ENCODE assay signal across 24 mouse cellular contexts in genomic region chr17:25964271-25964670, GRCm38 (mm10). TPM values are rescaled to one million over a fixed set of nuclear protein-coding genes. Genes with fewer than 3 reads are reported as not detected.
DNase-seq lines count a peak whose midpoint lies in the region; ATAC-seq and TF ChIP-seq lines count a peak whose summit lies in the region.
"Had no signal": no experiment of that assay in that cellular context is flagged by ENCODE, and none has a peak within 500 bp of the region (broad histone marks: within the 10 kb centered on the region; RNA-seq: fewer than 3 reads in every experiment).

No protein-coding gene starts in this region.

- H3K4me2 ChIP-seq in hindbrain, postnatal 0 days (ENCODE audit: low read depth, low read length) = no peak overlapping the region
- H3K4me2 ChIP-seq in hindbrain, embryonic 12.5 days (replicated peaks) = no peak overlapping the region
- no peak overlapping the region for H3K4me2 ChIP-seq in midbrain, embryonic 13.5 days (replicated peaks)
- H3K4me2 ChIP-seq in stomach, postnatal 0 days (replicated peaks; ENCODE audit: low read depth) = no peak overlapping the region
- H3K4me2 ChIP-seq: embryonic facial prominence, embryonic 15.5 days had no signal

- no peak overlapping the region for H3K4me3 ChIP-seq in hindbrain, postnatal 0 days (ENCODE audit: low read length)
- H3K4me3 ChIP-seq in hindbrain, embryonic 12.5 days = no peak overlapping the region
- no peak overlapping the region for H3K4me3 ChIP-seq in midbrain, embryonic 10.5 days
- no peak overlapping the region for H3K4me3 ChIP-seq in midbrain, embryonic 13.5 days (replicated peaks)
- H3K4me3 ChIP-seq in stomach, postnatal 0 days (ENCODE audit: low read depth, low read length) = no peak overlapping the region
- H3K4me3 ChIP-seq: embryonic facial prominence, embryonic 15.5 days; heart, embryonic 10.5 days had no signal

- 0 out of 2 replicates have a peak, but pooled peaks have one; percentile 6 for ATAC-seq in hindbrain, postnatal 0 days
- ATAC-seq in hindbrain, embryonic 12.5 days (ENCODE audit: low FRiP score) = no peak
- no peak for ATAC-seq in midbrain, embryonic 13.5 days
- peak; percentile 73 for ATAC-seq in stomach, postnatal 0 days (ENCODE audit: low FRiP score, low TSS enrichment)
- no peak for ATAC-seq in megakaryocyte progenitor cell, adult 5-6 weeks (replicated peaks; ENCODE audit: poor library complexity)
- ATAC-seq: forebrain, embryonic 16.5 days had no signal

- H3K9me3 ChIP-seq in hindbrain, postnatal 0 days (ENCODE audit: low read length) = no peaks in the 10 kb centered on the region
- H3K9me3 ChIP-seq in hindbrain, embryonic 12.5 days (replicated peaks) = no peaks in the 10 kb centered on the region
- no peaks in the 10 kb centered on the region for H3K9me3 ChIP-seq in midbrain, embryonic 10.5 days (replicated peaks)
- no peaks in the 10 kb centered on the region for H3K9me3 ChIP-seq in midbrain, embryonic 13.5 days
- H3K9me3 ChIP-seq in stomach, postnatal 0 days (ENCODE audit: control insufficient read depth, low read length) = no peaks in the 10 kb centered on the region
- H3K9me3 ChIP-seq: embryonic facial prominence, embryonic 15.5 days; heart, embryonic 10.5 days had no signal

- no peak overlapping the region for H3K27ac ChIP-seq in hindbrain, postnatal 0 days
- H3K27ac ChIP-seq in hindbrain, embryonic 12.5 days = no peak overlapping the region
- H3K27ac ChIP-seq in midbrain, embryonic 10.5 days (replicated peaks) = 0 out of 2 replicates have a peak overlapping the region, but pooled peaks have one; percentile 4
- H3K27ac ChIP-seq in midbrain, embryonic 13.5 days = no peak overlapping the region
- H3K27ac ChIP-seq in stomach, postnatal 0 days (replicated peaks) = no peak overlapping the region
- H3K27ac ChIP-seq: embryonic facial prominence, embryonic 15.5 days had no signal

- H3K4me1 ChIP-seq in hindbrain, postnatal 0 days (ENCODE audit: insufficient read depth, low read length) = no peaks in the 10 kb centered on the region
- H3K4me1 ChIP-seq in hindbrain, embryonic 12.5 days = no peaks in the 10 kb centered on the region
- H3K4me1 ChIP-seq in midbrain, embryonic 10.5 days = no peaks in the 10 kb centered on the region
- H3K4me1 ChIP-seq in midbrain, embryonic 13.5 days (replicated peaks) = no peaks in the 10 kb centered on the region
- no peaks in the 10 kb centered on the region for H3K4me1 ChIP-seq in stomach, postnatal 0 days (replicated peaks; ENCODE audit: control insufficient read depth, insufficient read depth)
- H3K4me1 ChIP-seq: embryonic facial prominence, embryonic 15.5 days; heart, embryonic 10.5 days had no signal

- DNase-seq in cerebellum, adult 11-12 months = peak; percentile 74
- DNase-seq in cerebellum, postnatal 10 days = no peak
- DNase-seq in hindbrain, postnatal 0 days (ENCODE audit: low spot score) = no peak
- DNase-seq in midbrain, embryonic 10.5 days (ENCODE audit: low spot score) = no peak
- peak; percentile 48 for DNase-seq in stomach, postnatal 0 days (ENCODE audit: low spot score)
- DNase-seq: adrenal gland, postnatal 14 days; heart, postnatal 10 days; kidney, adult 18-20 months; kidney, postnatal 10 days; right cerebral cortex, adult 18-20 months; thymus, adult 18-20 months; thymus, postnatal 4 days had no signal

- no peak for TF ChIP-seq EP300 in stomach, postnatal 0 days (optimal IDR thresholded peaks at IDR 0.05)

- TF ChIP-seq CTCF in hindbrain, postnatal 0 days (IDR thresholded peaks at IDR 0.05; ENCODE audit: low read depth) = no peak
- TF ChIP-seq CTCF in stomach, postnatal 0 days (IDR thresholded peaks at IDR 0.05; ENCODE audit: low read depth) = no peak

- WGBS in hindbrain, postnatal 0 days = 68% methylated on average over 7 of the region's 7 CpGs
- 87% methylated on average over 7 of the region's 7 CpGs for WGBS in hindbrain, embryonic 12.5 days
- 90% methylated on average over 7 of the region's 7 CpGs for WGBS in midbrain, embryonic 10.5 days
- 85% methylated on average over 7 of the region's 7 CpGs for WGBS in midbrain, embryonic 13.5 days
- 66% methylated on average over 7 of the region's 7 CpGs for WGBS in stomach, postnatal 0 days

- no peak overlapping the region for H3K9ac ChIP-seq in hindbrain, postnatal 0 days (replicated peaks; ENCODE audit: low read length)
- H3K9ac ChIP-seq in hindbrain, embryonic 12.5 days = no peak overlapping the region
- no peak overlapping the region for H3K9ac ChIP-seq in midbrain, embryonic 13.5 days (replicated peaks)
- H3K9ac ChIP-seq in stomach, postnatal 0 days (ENCODE audit: low read length) = no peak overlapping the region
- H3K9ac ChIP-seq: embryonic facial prominence, embryonic 15.5 days had no signal

- H3K27me3 ChIP-seq in hindbrain, postnatal 0 days (ENCODE audit: insufficient read depth, low read length) = no peaks in the 10 kb centered on the region
- no peaks in the 10 kb centered on the region for H3K27me3 ChIP-seq in hindbrain, embryonic 12.5 days
- no peaks in the 10 kb centered on the region for H3K27me3 ChIP-seq in midbrain, embryonic 10.5 days (ENCODE audit: low read depth, poor library complexity, severe bottlenecking)
- no peaks in the 10 kb centered on the region for H3K27me3 ChIP-seq in midbrain, embryonic 13.5 days
- H3K27me3 ChIP-seq in stomach, postnatal 0 days (ENCODE audit: control insufficient read depth, insufficient read depth, low read length) = no peaks in the 10 kb centered on the region
- H3K27me3 ChIP-seq: embryonic facial prominence, embryonic 15.5 days had no signal

- H3K36me3 ChIP-seq in hindbrain, postnatal 0 days (ENCODE audit: insufficient read depth, low read length) = no peaks in the 10 kb centered on the region
- peaks cover 46% of the 10 kb centered on the region for H3K36me3 ChIP-seq in hindbrain, embryonic 12.5 days
- peaks cover 68% of the 10 kb centered on the region for H3K36me3 ChIP-seq in midbrain, embryonic 10.5 days
- peaks cover 59% of the 10 kb centered on the region for H3K36me3 ChIP-seq in midbrain, embryonic 13.5 days
- peaks cover 8% of the 10 kb centered on the region; the same call in 1 of the 2 replicates for H3K36me3 ChIP-seq in stomach, postnatal 0 days (ENCODE audit: control insufficient read depth, insufficient read depth, low read length)

RNA-seq across cellular contexts. Expression of gene A930017K11Rik, which starts 11.9 kb away (rescaled TPM):
- total RNA-seq in hindbrain, postnatal 0 days (2014; rRNA removed) = 5.6 and 7.2 TPM in 2 replicates
- polyA plus RNA-seq in hindbrain, postnatal 0 days (2015; fragmentation: Nextera tagmentation; extraction: Ambion mirVana) = 4.4 and 5.0 TPM in 2 replicates
- polyA plus RNA-seq in hindbrain, embryonic 12.5 days (2016; fragmentation: Nextera tagmentation; extraction: Ambion mirVana) = 0.17 and 0.18 TPM in 2 replicates
- 0.06 and 0.19 TPM in 2 replicates for polyA plus RNA-seq in midbrain, embryonic 10.5 days (2016; fragmentation: Nextera tagmentation; extraction: Ambion mirVana)
- 0.48 and 0.62 TPM in 2 replicates for polyA plus RNA-seq in midbrain, embryonic 13.5 days (2015; fragmentation: Nextera tagmentation; extraction: Ambion mirVana)
- 0.06 TPM in 1 of 2 replicates, not detected in the other for polyA plus RNA-seq in stomach, postnatal 0 days (2015; fragmentation: Nextera tagmentation; extraction: Ambion mirVana)
- not detected in 2 replicates for total RNA-seq in megakaryocyte progenitor cell, adult 5-6 weeks (2015)
- total RNA-seq in megakaryocyte progenitor cell, adult 5-6 weeks (2017) = not detected in 2 replicates
- total RNA-seq: adrenal gland, postnatal 14 days; ES-E14; gastrocnemius, postnatal 4 days; heart, postnatal 10 days; liver, adult 2 months; monocyte, adult 5-6 weeks had no signal
- polyA plus RNA-seq: forebrain, embryonic 16.5 days; liver, adult 2 months; neural tube, embryonic 11.5 days had no signal

RNA-seq across cellular contexts. Expression of gene Nhlrc4, which starts 19.5 kb away (rescaled TPM):
- total RNA-seq in hindbrain, postnatal 0 days (2014; rRNA removed) = 0.61 and 0.68 TPM in 2 replicates
- 0.30 and 0.72 TPM in 2 replicates for polyA plus RNA-seq in hindbrain, postnatal 0 days (2015; fragmentation: Nextera tagmentation; extraction: Ambion mirVana)
- 0.27 TPM in 1 of 2 replicates, not detected in the other for polyA plus RNA-seq in hindbrain, embryonic 12.5 days (2016; fragmentation: Nextera tagmentation; extraction: Ambion mirVana)
- polyA plus RNA-seq in midbrain, embryonic 10.5 days (2016; fragmentation: Nextera tagmentation; extraction: Ambion mirVana) = 0.34 TPM in 1 of 2 replicates, not detected in the other
- 0.12 TPM in 1 of 2 replicates, not detected in the other for polyA plus RNA-seq in midbrain, embryonic 13.5 days (2015; fragmentation: Nextera tagmentation; extraction: Ambion mirVana)
- not detected in 2 replicates for polyA plus RNA-seq in stomach, postnatal 0 days (2015; fragmentation: Nextera tagmentation; extraction: Ambion mirVana)
- total RNA-seq in megakaryocyte progenitor cell, adult 5-6 weeks (2015) = not detected in 2 replicates
- total RNA-seq in megakaryocyte progenitor cell, adult 5-6 weeks (2017) = not detected in 2 replicates
- total RNA-seq: gastrocnemius, postnatal 4 days; heart, postnatal 10 days; megakaryocyte-erythroid progenitor cell, adult 5-6 weeks; monocyte, adult 5-6 weeks had no signal
- polyA plus RNA-seq: forebrain, embryonic 16.5 days had no signal

RNA-seq across cellular contexts. Expression of gene Pigq, which starts 19.5 kb away (rescaled TPM):
- total RNA-seq in hindbrain, postnatal 0 days (2014; rRNA removed) = 90.6 and 99.7 TPM in 2 replicates
- 69.7 and 76.3 TPM in 2 replicates for polyA plus RNA-seq in hindbrain, postnatal 0 days (2015; fragmentation: Nextera tagmentation; extraction: Ambion mirVana)
- polyA plus RNA-seq in hindbrain, embryonic 12.5 days (2016; fragmentation: Nextera tagmentation; extraction: Ambion mirVana) = 53.6 and 57.5 TPM in 2 replicates
- 64.8 and 67.8 TPM in 2 replicates for polyA plus RNA-seq in midbrain, embryonic 10.5 days (2016; fragmentation: Nextera tagmentation; extraction: Ambion mirVana)
- polyA plus RNA-seq in midbrain, embryonic 13.5 days (2015; fragmentation: Nextera tagmentation; extraction: Ambion mirVana) = 56.9 and 58.0 TPM in 2 replicates
- 25.4 and 29.9 TPM in 2 replicates for polyA plus RNA-seq in stomach, postnatal 0 days (2015; fragmentation: Nextera tagmentation; extraction: Ambion mirVana)
- 53.3 and 56.3 TPM in 2 replicates for total RNA-seq in megakaryocyte progenitor cell, adult 5-6 weeks (2015)
- total RNA-seq in megakaryocyte progenitor cell, adult 5-6 weeks (2017) = 41.6 and 41.8 TPM in 2 replicates

RNA-seq across cellular contexts. Expression of gene Capn15, which starts 21.3 kb away (rescaled TPM):
- 35.1 and 41.4 TPM in 2 replicates for total RNA-seq in hindbrain, postnatal 0 days (2014; rRNA removed)
- polyA plus RNA-seq in hindbrain, postnatal 0 days (2015; fragmentation: Nextera tagmentation; extraction: Ambion mirVana) = 19.0 and 20.1 TPM in 2 replicates
- polyA plus RNA-seq in hindbrain, embryonic 12.5 days (2016; fragmentation: Nextera tagmentation; extraction: Ambion mirVana) = 32.5 and 32.6 TPM in 2 replicates
- 27.6 and 29.5 TPM in 2 replicates for polyA plus RNA-seq in midbrain, embryonic 10.5 days (2016; fragmentation: Nextera tagmentation; extraction: Ambion mirVana)
- 19.1 and 21.1 TPM in 2 replicates for polyA plus RNA-seq in midbrain, embryonic 13.5 days (2015; fragmentation: Nextera tagmentation; extraction: Ambion mirVana)
- polyA plus RNA-seq in stomach, postnatal 0 days (2015; fragmentation: Nextera tagmentation; extraction: Ambion mirVana) = 12.5 and 13.7 TPM in 2 replicates
- 8.6 and 11.2 TPM in 2 replicates for total RNA-seq in megakaryocyte progenitor cell, adult 5-6 weeks (2015)
- total RNA-seq in megakaryocyte progenitor cell, adult 5-6 weeks (2017) = 2.4 and 3.3 TPM in 2 replicates

RNA-seq across cellular contexts. Expression of gene Rab40c, which starts 44.7 kb away (rescaled TPM):
- 33.2 and 39.1 TPM in 2 replicates for total RNA-seq in hindbrain, postnatal 0 days (2014; rRNA removed)
- polyA plus RNA-seq in hindbrain, postnatal 0 days (2015; fragmentation: Nextera tagmentation; extraction: Ambion mirVana) = 34.7 and 35.3 TPM in 2 replicates
- 42.1 and 43.6 TPM in 2 replicates for polyA plus RNA-seq in hindbrain, embryonic 12.5 days (2016; fragmentation: Nextera tagmentation; extraction: Ambion mirVana)
- polyA plus RNA-seq in midbrain, embryonic 10.5 days (2016; fragmentation: Nextera tagmentation; extraction: Ambion mirVana) = 29.8 and 33.6 TPM in 2 replicates
- 44.3 and 47.1 TPM in 2 replicates for polyA plus RNA-seq in midbrain, embryonic 13.5 days (2015; fragmentation: Nextera tagmentation; extraction: Ambion mirVana)
- 20.2 TPM in 2 replicates for polyA plus RNA-seq in stomach, postnatal 0 days (2015; fragmentation: Nextera tagmentation; extraction: Ambion mirVana)
- total RNA-seq in megakaryocyte progenitor cell, adult 5-6 weeks (2015) = 7.9 and 8.5 TPM in 2 replicates
- 10.4 and 12.0 TPM in 2 replicates for total RNA-seq in megakaryocyte progenitor cell, adult 5-6 weeks (2017)

Comparison
In these comparisons a context has a peak if more than half of its experiments do, and no peak if none do; other contexts are left out.
1. DNase-seq: peak in cerebellum, adult 11-12 months (single experiment) and stomach, postnatal 0 days (single experiment); none in cerebellum, postnatal 10 days (0 of 2), hindbrain, postnatal 0 days (single experiment) and midbrain, embryonic 10.5 days (single experiment).
2. ATAC-seq: peak in hindbrain, postnatal 0 days (single experiment) and stomach, postnatal 0 days (single experiment); none in hindbrain, embryonic 12.5 days (single experiment), midbrain, embryonic 13.5 days (single experiment) and megakaryocyte progenitor cell, adult 5-6 weeks (single experiment).